12 mouse cellular contexts compared by ENCODE assay signal in genomic region chr7:89356307-89356706, GRCm38 (mm10). TPM values are rescaled to one million over a fixed set of nuclear protein-coding genes. Genes with fewer than 3 reads are reported as not detected.
DNase-seq lines count a peak whose midpoint lies in the region; ATAC-seq and TF ChIP-seq lines count a peak whose summit lies in the region.
"Had no signal": no experiment of that assay in that cellular context is flagged by ENCODE, and none has a peak within 500 bp of the region (broad histone marks: within the 10 kb centered on the region; RNA-seq: fewer than 3 reads in every experiment).

No protein-coding gene starts in this region.

- no peaks in the 10 kb centered on the region for H3K36me3 ChIP-seq in kidney, embryonic 15.5 days
- H3K36me3 ChIP-seq in intestine, postnatal 0 days (ENCODE audit: control insufficient read depth, insufficient read depth): no peaks in the 10 kb centered on the region

- no peak for TF ChIP-seq CTCF in intestine, postnatal 0 days (IDR thresholded peaks at IDR 0.05; ENCODE audit: low read depth)

- H3K4me1 ChIP-seq in kidney, embryonic 15.5 days: no peaks in the 10 kb centered on the region
- H3K4me1 ChIP-seq in brown adipose tissue, adult 24 weeks (ENCODE audit: control insufficient read depth, insufficient read depth, insufficient read length, low read length): peaks cover 6% of the 10 kb centered on the region
- H3K4me1 ChIP-seq in intestine, postnatal 0 days (replicated peaks; ENCODE audit: control insufficient read depth, insufficient read depth, low read length): no peaks in the 10 kb centered on the region

- no peak for ATAC-seq in kidney, embryonic 15.5 days (replicated peaks; ENCODE audit: low FRiP score)
- ATAC-seq in intestine, postnatal 0 days: no peak

- peak; percentile 64 for DNase-seq in adrenal gland, postnatal 10 days
- no peak for DNase-seq in adrenal gland, postnatal 4 days (ENCODE audit: low spot score in 2 of 2)
- peak; percentile 14 for DNase-seq in kidney, postnatal 10 days
- peak; percentile 32 for DNase-seq in heart, postnatal 4 days
- DNase-seq in thymus, postnatal 14 days: no peak
- DNase-seq: cerebellum, adult 2 months; left cerebral cortex, postnatal 4 days; thymus, adult 2 months had no signal

- no peaks in the 10 kb centered on the region for H3K9me3 ChIP-seq in kidney, embryonic 15.5 days (replicated peaks)
- H3K9me3 ChIP-seq in intestine, postnatal 0 days (ENCODE audit: control insufficient read depth): no peaks in the 10 kb centered on the region

- no peaks in the 10 kb centered on the region for H3K27me3 ChIP-seq in kidney, embryonic 15.5 days
- no peaks in the 10 kb centered on the region for H3K27me3 ChIP-seq in intestine, postnatal 0 days (replicated peaks; ENCODE audit: control insufficient read depth, insufficient read depth, low read length)

- H3K27ac ChIP-seq in kidney, embryonic 15.5 days: no peak overlapping the region
- H3K27ac ChIP-seq in brown adipose tissue, adult 24 weeks (replicated peaks; ENCODE audit: low read depth, low read length): peak overlapping the region; percentile 94
- H3K27ac ChIP-seq in intestine, postnatal 0 days (ENCODE audit: low read depth, low read length): no peak overlapping the region

- H3K9ac ChIP-seq in kidney, embryonic 15.5 days: no peak overlapping the region
- no peak overlapping the region for H3K9ac ChIP-seq in intestine, postnatal 0 days (ENCODE audit: low read depth, low read length)

- no peak overlapping the region for H3K4me3 ChIP-seq in kidney, embryonic 15.5 days (replicated peaks)
- H3K4me3 ChIP-seq in brown adipose tissue, adult 24 weeks (ENCODE audit: insufficient read depth, low read depth, low read length): no peak overlapping the region
- no peak overlapping the region for H3K4me3 ChIP-seq in intestine, postnatal 0 days (ENCODE audit: low read depth, low read length)
- H3K4me3 ChIP-seq: heart, adult 2 months had no signal

- 60% methylated on average over 4 of the region's 4 CpGs for WGBS in kidney, embryonic 15.5 days
- 60% methylated on average over 4 of the region's 4 CpGs for WGBS in intestine, postnatal 0 days

- H3K4me2 ChIP-seq in kidney, embryonic 15.5 days: no peak overlapping the region
- H3K4me2 ChIP-seq in intestine, postnatal 0 days (replicated peaks; ENCODE audit: low read depth): no peak overlapping the region

RNA-seq across cellular contexts. Expression of gene Tmem135, which starts 47.7 kb away (rescaled TPM):
- 10 to 100 TPM; 90.8 to 97.3 TPM for total RNA-seq in adrenal gland, postnatal 10 days (2021)
- total RNA-seq in adrenal gland, postnatal 4 days (2021): 10 to 100 TPM; 82.0 to 87.5 TPM
- polyA plus RNA-seq in kidney, embryonic 15.5 days (2015; fragmentation: Nextera tagmentation; extraction: Ambion mirVana): 33.7 and 34.0 TPM in 2 replicates
- 128 and 134 TPM in 2 replicates for polyA plus RNA-seq in brown adipose tissue, adult 24 weeks (2012; ENCODE audit: insufficient read depth, insufficient read length, missing spikeins)
- 10 to 100 TPM; 35.9 to 43.6 TPM for total RNA-seq in heart, postnatal 4 days (2021)
- polyA plus RNA-seq in intestine, postnatal 0 days (2015; fragmentation: Nextera tagmentation; extraction: Ambion mirVana): 57.9 and 72.0 TPM in 2 replicates

RNA-seq across cellular contexts. Expression of gene Fzd4, which starts 47.8 kb away (rescaled TPM):
- total RNA-seq in adrenal gland, postnatal 10 days (2021): 10 to 100 TPM; 73.5 to 79.2 TPM
- total RNA-seq in adrenal gland, postnatal 4 days (2021): 10 to 100 TPM; 44.2 to 47.6 TPM
- 27.1 and 27.5 TPM in 2 replicates for polyA plus RNA-seq in kidney, embryonic 15.5 days (2015; fragmentation: Nextera tagmentation; extraction: Ambion mirVana)
- polyA plus RNA-seq in brown adipose tissue, adult 24 weeks (2012; ENCODE audit: insufficient read depth, insufficient read length, missing spikeins): 57.1 and 88.8 TPM in 2 replicates
- total RNA-seq in heart, postnatal 4 days (2021): 10 to 100 TPM; 43.2 TPM
- polyA plus RNA-seq in intestine, postnatal 0 days (2015; fragmentation: Nextera tagmentation; extraction: Ambion mirVana): 6.4 and 7.3 TPM in 2 replicates

Comparison
In these comparisons a context has a peak if more than half of its experiments do, and no peak if none do; other contexts are left out.
1. DNase-seq: peak in adrenal gland, postnatal 10 days (single experiment), kidney, postnatal 10 days (single experiment) and heart, postnatal 4 days (single experiment); none in adrenal gland, postnatal 4 days (0 of 2) and thymus, postnatal 14 days (single experiment).